Mouse (Mus musculus): ENCODE results near the gene Hmgb1.

- TF ChIP-seq POLR2A (IDR thresholded peaks at IDR 0.05; ENCODE audit: control insufficient read depth, extremely low read depth, insufficient read depth, low read length, poor library complexity) (no peak), CTCF (IDR thresholded peaks at IDR 0.05; ENCODE audit: borderline replicate concordance, control insufficient read depth, extremely low read depth, insufficient read depth, low read length, poor library complexity) (no peak)
Measured at GRCm38 (mm10) chr5:149101869-149102268, 82.4 kb downstream of the Hmgb1 start.

Measured in thymus, adult 2 months (tissue).